Comparison of ENCODE assay signal across 9 mouse cellular contexts in genomic region chr3:94483790-94484439, GRCm38 (mm10). TPM values are rescaled to one million over a fixed set of nuclear protein-coding genes. Genes with fewer than 3 reads are reported as not detected.
A peak's percentile ranks its signal among the peaks of the same experiment; 100 is the strongest.
DNase-seq lines count a peak whose midpoint lies in the region; ATAC-seq and TF ChIP-seq lines count a peak whose summit lies in the region.
"Had no signal": no experiment of that assay in that cellular context is flagged by ENCODE, and none has a peak within 500 bp of the region (broad histone marks: within the 10 kb centered on the region; RNA-seq: fewer than 3 reads in every experiment).

No protein-coding gene starts in this region.

- H3K9ac ChIP-seq in forebrain, embryonic 12.5 days: 0 out of 2 replicates have a peak overlapping the region, but pooled peaks have one; percentile 12
- peak overlapping the region; percentile 19 for H3K9ac ChIP-seq in midbrain, embryonic 15.5 days

- H3K4me1 ChIP-seq in forebrain, embryonic 12.5 days: peaks cover 94% of the 10 kb centered on the region
- peaks cover 80% of the 10 kb centered on the region for H3K4me1 ChIP-seq in midbrain, embryonic 15.5 days

- ATAC-seq in forebrain, embryonic 12.5 days (ENCODE audit: low FRiP score): peak; percentile 95
- peak; percentile 92 for ATAC-seq in midbrain, embryonic 15.5 days (replicated peaks)

- H3K9me3 ChIP-seq in forebrain, embryonic 12.5 days: no peaks in the 10 kb centered on the region
- H3K9me3 ChIP-seq in midbrain, embryonic 15.5 days: no peaks in the 10 kb centered on the region

- TF ChIP-seq CTCF in layer of hippocampus, adult 2 months (conservative IDR thresholded peaks at IDR 0.05): no peak

- H3K36me3 ChIP-seq in forebrain, embryonic 12.5 days (replicated peaks): peaks cover 55% of the 10 kb centered on the region
- H3K36me3 ChIP-seq in midbrain, embryonic 15.5 days (replicated peaks): peaks cover 19% of the 10 kb centered on the region

- peak overlapping the region; percentile 21 for H3K4me3 ChIP-seq in forebrain, embryonic 12.5 days (replicated peaks)
- peak overlapping the region; percentile 41 for H3K4me3 ChIP-seq in layer of hippocampus, adult 2 months
- peak overlapping the region; percentile 25 for H3K4me3 ChIP-seq in midbrain, embryonic 15.5 days

- peak overlapping the region; percentile 92 for H3K27ac ChIP-seq in forebrain, embryonic 12.5 days
- peak overlapping the region; percentile 95 for H3K27ac ChIP-seq in layer of hippocampus, adult 2 months
- H3K27ac ChIP-seq in midbrain, embryonic 15.5 days: peak overlapping the region; percentile 89

- peak overlapping the region; percentile 48 for H3K4me2 ChIP-seq in forebrain, embryonic 12.5 days
- peak overlapping the region; percentile 52 for H3K4me2 ChIP-seq in midbrain, embryonic 15.5 days

- H3K27me3 ChIP-seq in forebrain, embryonic 12.5 days: peaks cover 6% of the 10 kb centered on the region; the same call in 1 of the 2 replicates
- no peaks in the 10 kb centered on the region for H3K27me3 ChIP-seq in midbrain, embryonic 15.5 days (replicated peaks)

- DNase-seq in adrenal gland, adult (ENCODE audit: inconsistent age in 2 of 2, low spot score in 1 of 2): peak; percentile 56 to 71
- DNase-seq in adrenal gland, adult 18-20 months (ENCODE audit: low spot score in 2 of 2): no peak
- DNase-seq in brain, embryonic 18.5 days (ENCODE audit: low read depth, low spot score): peak; percentile 85
- DNase-seq in layer of hippocampus, adult 2 months (ENCODE audit: low spot score in 2 of 2): peak; percentile 97 to 99
- peak; percentile 45 for DNase-seq in yolk sac, embryonic 10.5 days (ENCODE audit: low spot score)
- DNase-seq in heart, adult 8-10 months (ENCODE audit: low spot score): no peak

- WGBS in forebrain, embryonic 12.5 days: 2% methylated on average over 20 of the region's 20 CpGs
- 6% methylated on average over 20 of the region's 20 CpGs for WGBS in midbrain, embryonic 15.5 days

RNA-seq across cellular contexts. Expression of gene Riiad1, which starts 3.8 kb away (rescaled TPM):
- 1 to 10 TPM; 3.0 to 3.3 TPM for total RNA-seq in adrenal gland, adult 18-20 months (2021)
- polyA plus RNA-seq in forebrain, embryonic 12.5 days (2016; fragmentation: Nextera tagmentation; extraction: Ambion mirVana): 18.1 and 19.7 TPM in 2 replicates
- total RNA-seq in layer of hippocampus, adult 2 months (2021): 1 to 10 TPM; 5.8 to 7.2 TPM
- polyA plus RNA-seq in midbrain, embryonic 15.5 days (2015; fragmentation: Nextera tagmentation; extraction: Ambion mirVana): 20.1 and 21.3 TPM in 2 replicates
- total RNA-seq in heart, adult 8-10 months (2022): 1 to 10 TPM in 3 of 4 experiments, under 1 TPM in 1; 0.95 to 2.1 (median 1.1) TPM
- total RNA-seq: common myeloid progenitor, adult 5-6 weeks had no signal

RNA-seq across cellular contexts. Expression of gene Celf3, which starts 5.8 kb away (rescaled TPM):
- total RNA-seq in adrenal gland, adult 18-20 months (2021): 10 to 100 TPM; 16.3 to 29.0 TPM
- polyA plus RNA-seq in forebrain, embryonic 12.5 days (2016; fragmentation: Nextera tagmentation; extraction: Ambion mirVana): 218 and 251 TPM in 2 replicates
- 100 to 1,000 TPM; 184 to 202 TPM for total RNA-seq in layer of hippocampus, adult 2 months (2021)
- polyA plus RNA-seq in midbrain, embryonic 15.5 days (2015; fragmentation: Nextera tagmentation; extraction: Ambion mirVana): 320 and 350 TPM in 2 replicates
- under 1 TPM in 1 of 4 experiments, not detected in 3; 0.12 TPM for total RNA-seq in heart, adult 8-10 months (2022)
- total RNA-seq: common myeloid progenitor, adult 5-6 weeks had no signal

RNA-seq across cellular contexts. Expression of gene Oaz3, which starts 40.2 kb away (rescaled TPM):
- total RNA-seq in adrenal gland, adult 18-20 months (2021): not detected
- polyA plus RNA-seq in forebrain, embryonic 12.5 days (2016; fragmentation: Nextera tagmentation; extraction: Ambion mirVana): 1.0 and 1.3 TPM in 2 replicates
- not detected for total RNA-seq in layer of hippocampus, adult 2 months (2021)
- 1.6 and 1.8 TPM in 2 replicates for polyA plus RNA-seq in midbrain, embryonic 15.5 days (2015; fragmentation: Nextera tagmentation; extraction: Ambion mirVana)
- under 1 TPM in 1 of 4 experiments, not detected in 3; 0.41 TPM for total RNA-seq in heart, adult 8-10 months (2022)
- total RNA-seq: common myeloid progenitor, adult 5-6 weeks had no signal

RNA-seq across cellular contexts. Expression of gene Mrpl9, which starts 40.8 kb away (rescaled TPM):
- 10 to 100 TPM; 69.9 to 77.6 TPM for total RNA-seq in adrenal gland, adult 18-20 months (2021)
- 63.2 and 63.9 TPM in 2 replicates for polyA plus RNA-seq in forebrain, embryonic 12.5 days (2016; fragmentation: Nextera tagmentation; extraction: Ambion mirVana)
- 10 to 100 TPM; 41.3 to 44.4 TPM for total RNA-seq in layer of hippocampus, adult 2 months (2021)
- polyA plus RNA-seq in midbrain, embryonic 15.5 days (2015; fragmentation: Nextera tagmentation; extraction: Ambion mirVana): 56.7 and 57.8 TPM in 2 replicates
- total RNA-seq in heart, adult 8-10 months (2022): 10 to 100 TPM; 57.4 to 69.0 (median 61.9) TPM

Comparison
In these comparisons a context has a peak if more than half of its experiments do, and no peak if none do; other contexts are left out.
1. DNase-seq: peak in adrenal gland, adult (2 of 2), brain, embryonic 18.5 days (single experiment), layer of hippocampus, adult 2 months (2 of 2) and yolk sac, embryonic 10.5 days (single experiment); none in adrenal gland, adult 18-20 months (0 of 2) and heart, adult 8-10 months (single experiment).
2. RNA of gene Celf3, which starts 5.8 kb away (total RNA-seq): 184 to 202 TPM in layer of hippocampus, adult 2 months and 16.3 to 29.0 TPM in adrenal gland, adult 18-20 months; 0.12 TPM in heart, adult 8-10 months; every median in the first group is over 10 times any median in the second.
3. Peak in every context shown above with its lines, with median percentiles within 50 percentile points of each other: H3K27ac ChIP-seq and H3K4me3 ChIP-seq.